Mouse (Mus musculus) small intestine, adult 2 months (tissue): Measurements from ENCODE around the gene Nmt1. TPM values are rescaled to one million over a fixed set of nuclear protein-coding genes. Genes with fewer than 3 reads are reported as not detected.

Experiments
- H3K27ac ChIP-seq: fragments of 200-500 bp; 2 replicates; pipeline ENCODE4 v1.5.1; 2012; ENCODE audit warnings: low read depth, low read length, control low read depth, inconsistent platforms; ENCODE audit not compliant: insufficient read depth
- H3K27me3 ChIP-seq: fragments of 200-500 bp; 2 replicates; pipeline ENCODE4 v1.6.1; 2012; ENCODE audit warnings: mild to moderate bottlenecking, moderate library complexity, low read length, inconsistent platforms; ENCODE audit not compliant: control insufficient read depth, insufficient read depth
- H3K36me3 ChIP-seq: fragments of 200-500 bp; 2 replicates; pipeline ENCODE4 v1.6.1; 2012; ENCODE audit warnings: mild to moderate bottlenecking, low read length, control low read depth, inconsistent platforms; ENCODE audit not compliant: control insufficient read depth, insufficient read depth
- H3K4me1 ChIP-seq: fragments of 200-500 bp; 2 replicates; pipeline ENCODE4 v1.6.1; 2012; ENCODE audit warnings: low read length, inconsistent platforms, mixed read lengths; ENCODE audit not compliant: control insufficient read depth, insufficient read depth, insufficient read length
- H3K4me3 ChIP-seq: fragments of 200-500 bp; 2 replicates; pipeline ENCODE4 v1.5.1; 2012; ENCODE audit warnings: low read depth, mild to moderate bottlenecking, control low read depth, inconsistent platforms, low read length, moderate library complexity
- CTCF ChIP-seq: fragments of 200-500 bp; IDR thresholded peaks from 2 replicates; pipeline ENCODE4 v1.5.1; 2012; ENCODE audit warnings: low read depth, mild to moderate bottlenecking, control low read depth, inconsistent platforms, low read length, moderate library complexity, mixed read lengths; ENCODE audit not compliant: insufficient replicate concordance, insufficient read length; ENCODE audit errors: extremely low read depth
- POLR2A ChIP-seq: fragments of 200-500 bp; IDR thresholded peaks from 2 replicates; pipeline ENCODE4 v1.6.1; 2012; ENCODE audit warnings: low read depth, mild to moderate bottlenecking, control low read depth, inconsistent platforms, low read length, moderate library complexity
- WGBS: fragments of 180-500 bp; shearing (Covaris S2); methylation state at CpG from one replicate; pipeline ENCODE4 v1.1.7; 2018; 5-methylcytosine and 5-hydroxymethylcytosine counted together
- polyA plus RNA-seq: library from polyadenylated mRNA; depleted of rRNA; stranded (reverse); fragments of >200 nt; gene quantifications from 2 replicates; pipeline ENCODE4 v1.2.3, GENCODE M21; 2012

Nmt1 gene
- polyA plus RNA-seq, 1 experiment: 34.1 TPM

DNA sequence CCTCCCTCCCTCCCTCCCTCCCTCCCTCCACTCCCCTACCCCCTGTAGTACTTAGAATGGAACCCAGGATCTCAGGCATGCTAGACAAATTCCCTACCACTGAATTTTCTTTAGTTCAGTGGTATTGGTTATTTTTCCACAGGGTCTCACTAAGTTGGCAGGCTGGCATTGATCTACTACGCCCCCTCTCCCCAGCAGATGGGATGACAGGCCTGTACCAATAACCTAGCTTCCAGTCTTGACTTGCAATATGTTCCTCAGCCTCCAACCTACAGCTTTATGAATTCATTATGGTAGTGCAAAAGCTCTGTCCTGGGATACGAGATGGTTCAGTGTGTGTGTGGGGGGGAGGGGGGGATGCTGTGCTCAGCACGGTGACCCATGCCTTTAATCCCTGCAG is 4.0 kb upstream of the Nmt1 start:
- peaks cover 2% of the 10 kb centered on the region; the same call in 1 of the 2 replicates for H3K4me1 ChIP-seq
- no peak overlapping the region for H3K4me3 ChIP-seq
- no peak for TF ChIP-seq POLR2A
- no peak for TF ChIP-seq CTCF
- 90% methylated on average over 3 of the region's 3 CpGs for WGBS
- H3K27ac ChIP-seq: no peak overlapping the region
- H3K36me3 ChIP-seq: no peaks in the 10 kb centered on the region
- no peaks in the 10 kb centered on the region for H3K27me3 ChIP-seq

DNA sequence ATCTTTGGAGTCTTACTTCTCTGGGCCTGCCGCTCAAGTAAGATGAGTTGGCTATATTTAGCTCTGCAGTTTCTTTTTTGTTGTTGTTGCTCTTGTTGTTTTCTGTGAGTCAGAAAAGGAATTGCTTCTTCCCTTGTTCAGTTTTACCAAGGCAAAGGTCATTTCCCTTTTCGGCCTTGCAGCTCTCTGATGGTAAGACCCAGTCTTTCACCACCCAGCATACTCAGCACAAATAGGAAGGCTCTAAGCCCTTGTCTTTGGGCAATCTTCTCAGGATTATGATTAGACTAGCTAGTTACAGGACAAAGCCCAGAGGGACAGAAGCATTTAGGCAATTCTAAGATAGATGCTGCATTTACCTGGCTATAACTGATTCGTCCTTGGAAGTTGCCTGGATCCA is 1.1 kb upstream of the Nmt1 start:
- Histone ChIP-seq H3K36me3 (no peaks in the 10 kb centered on the region), H3K27me3 (no peaks in the 10 kb centered on the region), H3K4me3 (no peak overlapping the region), H3K4me1 (peaks cover 5% of the 10 kb centered on the region), H3K27ac (peak overlapping the region; percentile 18)
- TF ChIP-seq POLR2A: no peak
- no peak for TF ChIP-seq CTCF
- WGBS: 73% methylated on average over 3 of the region's 3 CpGs

DNA sequence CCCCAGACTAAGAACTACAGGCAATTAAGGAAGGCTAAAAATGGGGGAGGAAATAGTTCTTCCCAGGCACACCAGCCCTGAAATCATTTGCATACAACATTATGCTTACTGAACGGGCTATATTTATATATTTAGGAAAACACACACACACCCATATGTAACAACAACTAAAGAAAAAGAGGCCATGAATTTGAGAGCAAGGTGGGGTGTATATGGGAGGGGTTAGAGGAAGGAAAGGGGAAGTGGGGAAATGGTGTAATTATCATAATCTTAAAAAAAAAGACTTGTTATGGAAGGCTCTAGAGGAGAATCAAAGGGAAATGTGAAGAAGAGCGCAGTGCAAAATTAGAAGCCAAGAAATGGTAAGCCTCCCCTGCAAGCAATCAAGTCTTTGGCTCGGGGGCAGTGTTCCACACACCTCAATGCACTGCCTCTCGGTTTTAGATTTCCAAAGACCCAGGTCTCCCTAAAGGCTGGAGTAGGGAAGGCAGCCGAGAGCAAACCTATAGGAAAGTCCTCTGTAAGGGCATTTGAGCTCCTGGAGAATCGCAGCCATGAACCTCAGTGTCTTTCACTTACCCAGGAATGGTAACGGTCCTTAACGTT is 317 bp upstream of the Nmt1 start:
- peaks cover 10% of the 10 kb centered on the region for H3K4me1 ChIP-seq
- WGBS: 9% methylated on average over 8 of the region's 8 CpGs
- H3K27ac ChIP-seq: peak overlapping the region; percentile 45
- no peak for TF ChIP-seq CTCF
- TF ChIP-seq POLR2A: no peak
- no peaks in the 10 kb centered on the region for H3K36me3 ChIP-seq
- H3K27me3 ChIP-seq: no peaks in the 10 kb centered on the region
- H3K4me3 ChIP-seq: peak overlapping the region; percentile 89

DNA sequence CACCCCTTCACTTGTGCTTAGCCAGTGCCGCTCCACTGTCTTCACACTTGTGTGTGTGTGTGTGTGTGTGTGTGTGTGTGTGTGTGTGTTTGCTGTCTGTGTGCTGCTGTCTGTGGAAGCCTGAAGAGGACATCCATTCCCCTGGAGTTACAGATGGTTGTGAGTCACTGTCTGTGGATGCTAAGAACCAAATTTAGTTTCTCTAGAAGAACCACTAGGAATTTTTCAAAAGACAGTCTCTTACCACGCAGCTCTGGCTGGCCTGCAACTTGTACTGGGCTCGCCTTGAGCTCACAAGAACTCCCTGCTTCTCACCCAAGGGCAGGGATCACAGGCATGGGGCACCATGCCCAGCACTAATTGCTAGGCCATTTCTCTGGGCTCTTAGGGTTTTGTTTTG is 5.0 kb downstream of the Nmt1 start:
- WGBS: 35% methylated on average over 3 of the region's 3 CpGs
- H3K27me3 ChIP-seq: no peaks in the 10 kb centered on the region
- no peak overlapping the region for H3K4me3 ChIP-seq
- peaks cover 11% of the 10 kb centered on the region; the same call in 1 of the 2 replicates for H3K36me3 ChIP-seq
- TF ChIP-seq CTCF: no peak
- no peak for TF ChIP-seq POLR2A
- peaks cover 16% of the 10 kb centered on the region for H3K4me1 ChIP-seq
- H3K27ac ChIP-seq: 0 out of 2 replicates have a peak overlapping the region, but pooled peaks have one; percentile 10

DNA sequence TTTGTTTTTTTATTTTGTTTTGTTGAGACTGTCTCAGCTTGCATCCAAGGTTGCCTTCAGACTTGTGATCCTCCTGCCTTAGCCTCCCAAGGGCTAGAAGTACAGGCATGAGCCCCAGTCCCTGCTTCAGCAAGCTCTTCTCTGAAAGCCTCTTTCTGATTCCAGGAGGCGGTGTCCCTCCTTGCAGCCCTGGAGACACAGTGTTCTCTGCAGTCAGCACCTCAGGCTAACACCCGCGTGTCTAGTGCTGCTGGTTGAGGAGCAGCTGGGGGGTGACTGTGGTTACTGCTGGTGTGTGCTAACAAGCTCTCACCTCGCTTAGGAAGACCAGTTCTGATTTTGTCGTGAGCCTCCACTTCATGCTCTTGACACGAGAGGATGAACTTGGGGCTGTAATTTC is 7.0 kb downstream of the Nmt1 start:
- Histone ChIP-seq H3K4me1 (peaks cover 16% of the 10 kb centered on the region), H3K27me3 (no peaks in the 10 kb centered on the region), H3K4me3 (no peak overlapping the region), H3K27ac (no peak overlapping the region), H3K36me3 (peaks cover 11% of the 10 kb centered on the region)
- no peak for TF ChIP-seq POLR2A
- no peak for TF ChIP-seq CTCF
- WGBS: 67% methylated on average over 6 of the region's 6 CpGs

DNA sequence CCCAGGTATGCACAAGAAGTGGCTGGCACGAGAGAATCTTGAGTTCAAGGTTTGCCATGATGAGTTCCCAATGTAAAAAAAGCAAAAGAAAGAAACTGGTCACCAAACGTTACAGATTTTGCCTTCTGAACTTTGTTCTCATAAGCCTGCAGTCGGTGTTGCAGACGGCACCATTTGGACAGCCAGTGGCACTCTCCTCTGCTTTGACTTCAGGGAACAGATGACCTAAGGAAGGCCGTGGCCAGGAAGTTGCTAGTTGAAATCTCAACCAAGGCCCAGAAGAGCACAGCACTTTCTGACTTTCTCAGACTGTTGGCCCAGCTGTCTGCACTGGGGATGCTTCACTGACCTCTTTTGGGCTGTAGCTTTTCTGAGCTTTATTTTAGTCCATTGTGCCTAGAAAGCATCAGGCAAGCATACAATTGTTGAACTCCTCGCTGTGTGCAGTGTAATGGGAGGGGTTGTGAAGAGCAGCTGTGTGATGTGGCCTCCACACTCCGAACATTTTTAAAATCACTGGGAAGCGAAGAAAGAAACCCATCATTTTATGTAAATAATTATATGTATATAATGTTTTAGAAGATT is 9.0 kb downstream of the Nmt1 start:
- peaks cover 12% of the 10 kb centered on the region for H3K4me1 ChIP-seq
- H3K4me3 ChIP-seq: no peak overlapping the region
- 69% methylated on average over 8 of the region's 8 CpGs for WGBS
- no peak for TF ChIP-seq CTCF
- TF ChIP-seq POLR2A: no peak
- no peak overlapping the region for H3K27ac ChIP-seq
- H3K36me3 ChIP-seq: peaks cover 13% of the 10 kb centered on the region
- H3K27me3 ChIP-seq: no peaks in the 10 kb centered on the region

DNA sequence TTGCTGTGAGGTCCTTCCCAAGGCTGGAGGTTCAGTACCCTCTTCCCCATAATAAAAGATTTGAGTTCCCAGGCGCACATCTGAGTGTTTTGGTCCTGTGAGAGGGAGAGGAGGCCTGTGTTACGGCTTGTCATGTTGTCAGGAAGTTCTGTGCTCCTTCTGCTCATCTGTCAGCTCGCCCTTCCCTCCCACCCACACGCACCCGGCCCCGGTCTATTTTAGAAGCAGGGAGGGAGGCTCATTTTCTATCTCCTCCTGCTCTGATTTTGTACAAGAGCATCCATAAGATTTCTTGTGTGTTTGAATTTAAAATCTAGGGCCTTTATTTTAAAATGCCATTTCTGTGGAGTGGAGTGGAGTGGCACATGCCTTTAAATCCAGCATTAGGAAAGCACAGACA is 10.0 kb downstream of the Nmt1 start:
- WGBS: 79% methylated on average over 6 of the region's 6 CpGs
- H3K4me1 ChIP-seq: peaks cover 4% of the 10 kb centered on the region

More for the DNA sequence above, 10.0 kb downstream of the Nmt1 start:
- Histone ChIP-seq H3K36me3 (peaks cover 13% of the 10 kb centered on the region), H3K4me3 (no peak overlapping the region), H3K27me3 (no peaks in the 10 kb centered on the region), H3K27ac (no peak overlapping the region)
- TF ChIP-seq POLR2A (no peak), CTCF (no peak)
